Mouse (Mus musculus): ENCODE measurements around the gene Itga2b. TPM values are rescaled to one million over a fixed set of nuclear protein-coding genes. Genes with fewer than 3 reads are reported as not detected.

Itga2b gene
- total RNA-seq, 2 experiments from 2014 or later, result 2.3 to 3.5 TPM

DNA sequence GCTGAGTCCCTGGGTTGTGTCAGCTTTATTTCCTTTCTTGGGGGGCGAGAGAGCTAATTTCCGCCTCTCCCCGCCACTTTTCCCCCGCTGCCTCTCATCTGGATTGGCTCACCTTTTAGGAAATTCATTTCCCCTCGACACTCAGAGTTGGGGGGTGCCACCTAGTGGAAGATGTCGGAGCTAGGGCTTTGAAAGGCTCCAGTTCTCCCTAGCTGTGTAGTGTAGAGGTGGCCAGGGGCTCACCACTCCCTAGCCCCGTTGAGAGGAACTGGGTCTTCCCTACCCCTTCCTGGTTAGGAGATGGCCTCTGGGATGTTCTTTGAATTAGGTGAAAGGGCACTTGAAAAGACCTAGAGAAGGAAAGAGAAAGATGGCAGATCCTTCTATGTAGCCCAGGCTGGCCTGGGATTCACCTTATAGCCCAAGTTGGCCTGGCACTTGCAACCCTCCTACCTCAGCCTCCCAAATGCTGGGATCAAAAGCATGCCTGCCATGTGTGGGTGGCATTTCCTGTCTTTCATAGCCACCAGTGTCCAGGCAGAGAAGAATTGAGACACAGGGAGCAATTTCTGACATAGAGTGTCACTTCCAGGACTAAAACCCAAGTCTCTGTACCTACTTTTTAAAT, 38.8 kb downstream of the Itga2b start:
- Histone ChIP-seq H3K27ac (peak overlapping the region; percentile 88), H3K4me3 (peak overlapping the region; percentile 78)
- peak in 1 of 2 experiments; percentile 82 for DNase-seq (ENCODE audit: low spot score in 2 of 2)
- TF ChIP-seq CTCF (conservative IDR thresholded peaks at IDR 0.05), result peak; percentile 87

DNA sequence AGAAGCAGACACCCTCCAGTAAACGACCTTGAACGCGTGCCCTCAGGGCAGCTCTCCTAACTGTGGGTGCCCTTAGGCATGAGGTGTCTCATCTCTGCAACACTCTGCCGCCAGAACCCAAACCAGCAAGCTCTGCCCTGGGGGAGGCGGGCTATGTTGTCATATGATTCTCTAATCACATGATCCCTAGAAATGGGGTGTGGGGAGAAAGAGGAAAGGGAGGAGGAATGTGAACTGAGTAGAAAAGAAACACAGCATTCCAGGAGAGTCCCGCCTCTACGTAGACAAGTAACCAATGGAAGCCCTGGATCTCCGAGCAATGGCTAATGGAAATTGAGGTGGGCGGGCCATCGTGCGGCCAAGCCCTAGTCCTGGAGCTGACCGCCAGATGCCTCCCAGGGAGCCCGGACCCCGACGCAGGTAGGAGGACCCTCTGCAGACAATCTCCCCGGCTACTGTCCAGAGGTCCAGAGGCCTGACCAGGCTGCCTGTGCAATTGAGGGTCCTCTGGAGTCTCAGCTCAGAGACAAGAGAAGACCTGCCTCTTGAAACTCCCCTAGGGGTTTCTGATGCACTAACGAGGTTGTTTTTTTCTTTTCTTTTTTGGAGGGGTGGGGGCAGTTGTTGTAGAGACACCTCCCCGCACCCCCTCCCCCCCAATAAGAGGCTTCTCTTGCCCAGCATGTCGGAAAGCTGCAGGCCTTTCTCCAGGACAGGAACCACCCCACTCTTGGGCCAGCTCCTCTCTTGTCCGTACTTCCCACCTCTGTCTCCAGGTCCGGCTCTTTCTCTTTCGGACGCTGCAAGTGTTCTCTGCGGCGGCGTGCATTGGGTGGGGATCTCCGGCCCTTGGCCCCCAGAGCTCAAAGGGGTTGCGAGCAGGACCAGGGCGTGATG, 39.6 kb downstream of the Itga2b start, which contains the start of gene Grn:
TSS of gene Grn (plus strand) at position 195 of the 897 bp plus-strand sequence.
- H3K4me3 ChIP-seq, result peak within 1 kb of the TSS; percentile 78
- H3K27ac ChIP-seq, result peak within 1 kb of the TSS; percentile 88
- TF ChIP-seq CTCF (conservative IDR thresholded peaks at IDR 0.05), result no peak
- DNase-seq (ENCODE audit: low spot score in 2 of 2), result peak; percentile 89 to 96

DNA sequence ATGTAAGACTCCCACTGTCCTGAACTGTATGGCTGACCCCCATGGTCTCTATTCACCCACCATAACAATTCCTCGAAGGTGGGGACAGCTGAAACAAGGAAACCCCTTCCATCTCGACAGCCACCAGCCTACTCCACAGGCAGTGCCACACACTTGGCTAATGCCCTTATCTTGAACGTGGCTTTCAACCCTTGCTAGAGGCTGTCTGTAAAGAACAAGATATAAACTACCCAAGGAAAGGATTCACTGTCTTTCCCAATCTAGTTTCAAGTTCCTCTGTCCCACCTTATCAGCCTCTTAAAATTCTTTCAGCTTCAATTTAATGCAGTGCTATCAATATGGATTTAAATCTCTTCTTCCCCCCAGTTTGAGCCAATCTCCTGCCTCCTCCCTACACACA, 40.4 kb downstream of the Itga2b start:
- peak overlapping the region; percentile 78 for H3K4me3 ChIP-seq
- DNase-seq (ENCODE audit: low spot score in 2 of 2), result no peak
- peak overlapping the region; percentile 72 for H3K27ac ChIP-seq
- no peak for TF ChIP-seq CTCF (conservative IDR thresholded peaks at IDR 0.05)

DNA sequence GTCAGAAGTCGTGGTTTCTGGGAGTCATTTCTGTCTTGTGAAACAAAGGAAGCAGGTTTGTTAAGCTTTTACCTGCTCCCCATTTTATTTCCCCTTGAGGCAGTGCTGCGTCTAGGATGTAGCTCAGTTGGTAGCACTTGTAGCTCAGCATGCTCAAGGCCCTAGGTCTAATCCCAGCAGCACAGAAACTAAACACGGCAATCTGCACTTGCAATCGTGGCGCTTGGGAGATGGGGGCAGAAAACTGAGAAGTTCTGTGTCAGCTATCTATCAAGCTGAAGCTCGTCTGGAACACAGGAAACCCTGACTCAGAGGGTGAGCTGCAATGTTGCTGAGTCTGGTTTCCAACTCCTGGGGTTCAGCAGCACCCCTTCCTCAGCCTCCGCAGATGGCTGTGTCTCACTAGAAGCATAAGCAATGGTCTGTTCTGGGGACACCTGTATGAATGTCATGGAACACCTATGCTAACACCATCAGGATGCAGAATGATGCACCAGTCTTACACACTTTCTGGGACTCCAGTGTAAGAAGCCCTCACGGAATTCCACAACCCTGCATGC, 40.9 kb downstream of the Itga2b start:
- H3K27ac ChIP-seq, result no peak overlapping the region
- no peak overlapping the region for H3K4me3 ChIP-seq
- TF ChIP-seq CTCF (conservative IDR thresholded peaks at IDR 0.05), result no peak
- DNase-seq (ENCODE audit: low spot score in 2 of 2), result no peak

DNA sequence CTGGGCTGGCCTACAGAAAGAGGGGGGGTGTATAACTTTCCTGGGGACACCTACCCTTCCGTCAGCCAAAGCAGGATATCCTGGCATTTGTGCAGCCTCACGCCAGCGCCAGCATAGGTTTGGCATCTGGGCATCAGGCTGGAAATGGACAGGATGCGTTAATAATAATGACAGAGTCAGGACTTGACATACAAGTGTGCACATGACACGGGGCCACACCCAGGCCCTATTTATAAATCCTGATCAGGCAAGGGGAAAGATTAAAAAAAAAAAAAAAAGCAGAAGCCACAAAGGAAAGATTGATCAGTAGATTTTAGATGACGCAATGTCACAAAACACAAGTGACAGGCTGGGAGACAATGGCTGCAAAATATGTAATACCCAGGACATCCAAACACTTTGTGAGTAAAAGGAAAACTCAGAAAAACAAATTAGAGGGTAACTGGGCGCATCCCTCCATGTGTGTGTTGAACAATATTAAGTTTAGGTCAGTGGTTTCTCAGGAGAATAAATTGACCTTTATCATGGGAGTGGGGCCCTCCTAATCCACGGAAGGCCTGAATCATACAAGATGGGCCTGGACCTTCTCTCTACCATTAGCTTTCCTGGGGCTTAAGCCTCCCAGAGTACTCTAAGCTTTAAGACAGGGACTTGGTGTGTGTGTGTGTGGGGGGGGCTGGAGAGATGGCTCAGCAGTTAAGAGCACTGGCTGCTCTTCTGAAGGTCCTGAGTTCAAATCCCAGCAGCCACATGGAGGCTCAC, 44.2 kb downstream of the Itga2b start:
- DNase-seq (ENCODE audit: low spot score in 2 of 2), result no peak
- Histone ChIP-seq H3K27ac (no peak overlapping the region), H3K4me3 (no peak overlapping the region)
- TF ChIP-seq CTCF (conservative IDR thresholded peaks at IDR 0.05), result no peak

DNA sequence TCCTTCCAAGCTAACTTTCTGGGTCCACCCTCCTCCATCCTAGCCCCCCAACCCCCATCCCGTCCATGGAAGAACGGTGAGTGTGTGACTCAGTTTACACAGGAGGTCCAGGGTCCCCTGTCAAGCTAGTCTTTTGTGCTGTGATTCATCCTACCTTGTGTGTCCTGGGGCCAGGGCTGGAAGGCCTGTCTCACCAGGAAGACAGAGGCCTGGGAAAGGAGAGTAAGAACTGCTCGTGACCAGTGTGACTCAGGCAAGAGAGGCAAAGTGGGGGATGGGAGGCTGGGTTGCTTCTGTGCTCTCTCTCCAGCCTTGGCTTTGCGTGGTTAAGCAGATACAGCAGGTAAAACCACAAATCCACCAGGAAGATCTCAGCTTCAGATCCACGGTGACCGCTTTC, 45.3 kb downstream of the Itga2b start:
- TF ChIP-seq CTCF (conservative IDR thresholded peaks at IDR 0.05), result no peak
- H3K27ac ChIP-seq, result no peak overlapping the region
- DNase-seq (ENCODE audit: low spot score in 2 of 2), result no peak
- no peak overlapping the region for H3K4me3 ChIP-seq

DNA sequence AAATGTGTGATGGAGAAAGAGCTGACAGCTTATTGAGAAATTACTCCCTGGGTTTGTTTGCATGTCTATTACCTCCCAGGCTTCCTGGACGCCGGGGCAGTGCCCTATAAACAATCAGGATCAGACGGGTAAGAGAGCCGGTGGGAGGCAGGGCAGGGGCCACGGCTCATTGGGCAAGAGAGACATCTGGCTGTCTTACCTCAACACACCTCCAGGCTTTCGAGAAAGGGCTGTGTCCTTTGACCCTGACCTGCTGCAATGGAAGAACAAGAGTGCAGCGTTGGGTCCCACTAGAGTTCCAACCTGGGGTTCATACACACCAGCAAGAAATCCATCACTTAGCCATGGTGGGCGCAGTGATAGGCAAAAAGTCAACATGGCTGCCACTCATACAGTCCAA, 48.4 kb downstream of the Itga2b start:
- TF ChIP-seq CTCF (conservative IDR thresholded peaks at IDR 0.05), result no peak
- DNase-seq (ENCODE audit: low spot score in 2 of 2), result no peak
- H3K4me3 ChIP-seq, result no peak overlapping the region
- H3K27ac ChIP-seq, result no peak overlapping the region

DNA sequence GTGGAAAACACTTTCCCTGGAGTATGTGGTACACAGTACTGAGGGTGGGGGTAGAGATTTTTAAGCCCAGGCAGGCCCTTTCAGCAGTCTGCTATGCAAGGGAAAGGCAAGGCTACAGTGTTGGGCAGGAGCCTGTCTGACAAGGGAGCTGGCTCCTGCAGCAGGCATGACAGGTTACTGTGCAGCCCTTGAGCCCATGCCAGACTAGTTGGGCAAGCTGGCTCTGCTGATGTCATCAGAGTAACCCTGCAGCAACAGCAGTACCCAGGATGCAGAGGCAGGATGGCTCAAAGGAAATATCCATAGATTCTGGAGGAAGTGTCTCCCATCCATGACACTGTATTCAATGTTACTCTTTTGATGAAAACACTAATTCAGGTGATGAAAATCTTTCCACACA, 51.0 kb downstream of the Itga2b start:
- no peak overlapping the region for H3K27ac ChIP-seq
- H3K4me3 ChIP-seq, result no peak overlapping the region
- TF ChIP-seq CTCF (conservative IDR thresholded peaks at IDR 0.05), result no peak
- DNase-seq (ENCODE audit: low spot score in 2 of 2), result no peak

DNA sequence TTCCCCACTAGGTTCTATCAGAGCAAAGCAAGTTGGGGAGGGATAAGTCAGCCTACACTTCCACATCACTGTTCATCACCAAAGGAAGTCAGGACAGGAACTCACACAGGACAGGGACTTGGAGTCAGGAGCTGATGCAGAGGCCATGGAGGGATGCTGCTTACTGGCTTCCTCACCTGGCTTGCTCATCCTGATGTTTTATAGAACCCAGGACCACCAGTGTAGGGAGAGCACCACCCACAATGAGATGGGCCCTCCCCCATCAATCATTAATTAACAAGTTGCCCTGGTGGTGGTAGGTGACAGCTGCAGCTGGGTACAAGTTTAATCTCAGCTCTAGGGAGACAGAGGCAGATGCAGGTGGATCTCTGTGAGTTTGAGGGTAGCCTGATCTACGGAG, 52.8 kb downstream of the Itga2b start:
- TF ChIP-seq CTCF (conservative IDR thresholded peaks at IDR 0.05), result no peak
- Histone ChIP-seq H3K4me3 (no peak overlapping the region), H3K27ac (no peak overlapping the region)
- no peak for DNase-seq (ENCODE audit: low spot score in 2 of 2)

DNA sequence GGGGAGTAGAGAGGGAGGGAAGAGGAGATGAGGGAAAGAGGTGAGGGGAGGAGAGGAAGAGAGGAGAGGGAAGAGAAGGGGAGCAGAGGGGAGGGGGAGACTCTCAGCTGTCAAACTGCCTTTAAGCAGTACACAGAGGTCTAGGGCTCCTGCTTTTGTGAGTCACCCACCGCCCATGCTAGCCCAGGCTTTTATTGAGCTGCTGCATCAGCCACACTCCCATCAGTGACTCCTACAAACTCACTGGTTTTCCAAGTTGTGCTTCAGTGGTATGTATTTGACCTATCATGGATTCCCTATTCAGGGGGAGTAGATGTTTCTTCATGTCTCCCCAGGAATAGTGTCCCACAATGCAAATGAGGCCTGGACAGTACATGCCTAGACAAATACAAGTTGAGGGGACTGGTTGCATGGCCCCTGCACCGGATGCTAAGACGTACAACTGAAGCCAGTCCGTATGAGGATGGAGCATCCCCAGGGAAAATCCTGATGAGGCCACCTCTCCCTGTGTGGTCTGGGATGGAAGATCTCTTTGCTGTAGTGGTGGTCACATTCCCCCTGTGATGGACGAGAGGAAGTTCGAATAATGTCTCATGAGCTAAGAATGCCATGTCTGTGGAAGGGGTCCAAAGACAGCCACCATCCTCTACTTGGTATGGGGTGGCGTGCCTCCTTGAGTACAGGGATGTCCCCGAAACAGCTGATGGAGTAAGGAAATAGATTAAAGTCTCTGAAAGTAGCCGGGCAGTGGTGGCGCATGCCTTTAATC, 54.7 kb downstream of the Itga2b start:
- Histone ChIP-seq H3K4me3 (no peak overlapping the region), H3K27ac (no peak overlapping the region)
- no peak for TF ChIP-seq CTCF (conservative IDR thresholded peaks at IDR 0.05)
- DNase-seq (ENCODE audit: low spot score in 2 of 2), result no peak

DNA sequence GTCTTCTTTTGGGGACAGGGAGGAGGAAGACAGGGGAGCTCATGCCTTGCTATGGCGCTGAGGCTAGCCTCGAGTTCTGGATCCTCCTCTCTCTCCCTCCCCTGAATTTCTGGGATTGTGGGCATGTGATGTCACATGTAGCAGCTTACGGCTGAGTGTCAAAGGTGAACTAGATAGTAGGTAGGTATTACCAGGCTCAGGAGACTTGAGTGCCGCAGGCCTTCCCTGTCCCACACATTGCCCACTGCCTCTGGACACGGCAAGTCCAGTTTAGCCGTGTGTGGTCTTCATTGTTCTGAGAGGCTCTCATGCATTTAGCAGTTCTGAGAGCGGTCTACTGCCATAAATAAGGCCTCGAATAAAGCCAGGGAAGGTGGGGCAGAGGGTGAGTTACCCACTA, 56.9 kb downstream of the Itga2b start:
- DNase-seq (ENCODE audit: low spot score in 2 of 2), result no peak
- Histone ChIP-seq H3K27ac (no peak overlapping the region), H3K4me3 (no peak overlapping the region)
- TF ChIP-seq CTCF (conservative IDR thresholded peaks at IDR 0.05), result no peak

DNA sequence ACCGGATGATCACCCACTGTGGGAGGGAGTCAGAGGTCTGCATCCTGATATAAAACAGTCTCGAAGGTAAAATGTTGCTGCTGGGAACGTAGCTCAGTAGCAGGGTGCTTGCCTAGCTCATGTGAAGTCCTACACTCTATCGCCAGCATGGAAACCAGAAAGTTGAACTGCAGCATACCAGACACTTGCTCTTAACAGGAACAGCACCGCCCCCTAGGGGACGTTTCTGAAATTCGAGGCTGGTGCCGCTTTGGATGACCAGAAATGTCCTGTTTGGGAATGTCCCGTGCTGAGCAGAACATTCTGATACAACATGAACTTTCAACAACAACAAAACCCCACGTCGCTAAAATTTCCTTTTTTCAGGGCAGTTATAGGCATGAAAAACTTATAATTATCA, 58.2 kb downstream of the Itga2b start:
- Histone ChIP-seq H3K27ac (no peak overlapping the region), H3K4me3 (no peak overlapping the region)
- peak; percentile 81 to 94 for DNase-seq (ENCODE audit: low spot score in 2 of 2)
- TF ChIP-seq CTCF (conservative IDR thresholded peaks at IDR 0.05), result peak; percentile 88
